Mouse (Mus musculus) regulatory T cell (primary cell): Measurements from ENCODE around the gene Farp1.

Source experiments
- in situ Hi-C: fragments of 300-600 bp; cut with MboI, MseI; formaldehyde crosslinking; loops from one replicate; pipeline ENCODE4 v1.15.1; 2025; ENCODE audit warnings: high pct_unique_total_duplicates

Gene Farp1

DNA sequence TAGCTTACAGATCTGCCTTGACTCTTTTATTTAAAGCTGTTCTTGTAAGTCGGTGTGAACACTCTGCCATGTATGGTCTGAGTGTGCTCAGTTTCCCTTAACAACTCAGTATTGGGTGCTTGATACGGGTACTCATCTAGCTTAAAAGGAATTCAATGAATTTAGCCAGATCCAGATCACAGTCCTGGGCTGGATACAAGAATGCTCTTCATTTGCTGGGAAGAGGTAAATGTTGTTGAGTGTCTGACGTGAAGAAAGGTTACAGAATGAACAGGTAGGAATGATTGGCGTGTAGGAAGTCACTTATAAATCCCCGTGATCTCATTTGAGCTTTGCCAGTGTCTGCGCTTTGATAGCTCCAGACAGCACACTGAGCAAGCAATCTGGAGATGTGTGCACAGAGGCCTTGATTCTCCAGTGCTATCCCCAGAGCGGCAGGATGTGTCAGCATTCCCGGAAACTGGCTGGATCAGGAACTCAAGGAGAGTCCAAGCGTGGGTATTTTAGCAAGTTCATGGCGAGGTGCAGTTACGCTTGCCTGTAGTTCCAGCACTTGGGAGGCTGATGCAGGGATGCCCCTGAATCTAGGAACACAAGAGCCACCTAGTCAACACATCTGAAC, 179.7 kb downstream of the Farp1 start:
- in situ Hi-C loops = no loop called here

DNA sequence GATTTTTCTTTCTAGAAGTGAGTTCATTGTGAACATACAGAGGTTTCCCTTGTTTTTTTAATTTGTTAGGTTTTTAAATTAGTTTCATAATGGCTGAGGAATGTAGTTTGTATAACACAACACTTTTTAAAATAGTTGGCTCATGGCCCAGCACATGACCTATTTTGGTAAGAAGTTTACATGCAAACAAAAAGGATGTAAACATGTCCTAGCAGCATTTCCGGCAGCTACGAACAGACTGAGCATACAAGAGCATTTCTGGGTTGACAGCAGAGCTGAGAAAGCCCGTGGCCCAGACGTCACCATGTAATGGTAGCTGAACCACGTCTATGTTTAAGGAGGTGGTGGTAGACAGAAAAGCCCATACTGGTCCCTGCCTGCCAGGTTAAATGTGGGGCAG, 180.8 kb downstream of the Farp1 start:
- in situ Hi-C loops = no loop called here

DNA sequence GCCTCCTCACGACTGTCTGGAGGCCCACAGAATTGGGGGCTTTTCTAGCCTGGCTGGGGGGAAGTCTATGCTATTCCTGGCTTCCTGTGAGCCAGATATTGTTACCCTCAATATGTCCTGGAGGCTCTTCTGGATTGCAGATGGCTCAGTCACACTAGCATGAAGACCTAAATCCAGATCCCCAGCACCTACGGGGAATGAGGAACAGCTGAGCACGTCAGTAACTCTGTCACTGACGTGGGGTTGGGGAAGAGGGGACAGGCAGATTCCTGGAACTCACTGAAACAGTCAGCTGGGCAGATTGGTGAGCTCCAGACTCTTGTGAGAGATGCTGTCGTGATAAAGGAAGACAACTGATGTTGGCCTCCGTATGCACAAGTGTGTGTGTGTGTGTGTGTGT, 181.7 kb downstream of the Farp1 start:
- in situ Hi-C loops = no loop called here

DNA sequence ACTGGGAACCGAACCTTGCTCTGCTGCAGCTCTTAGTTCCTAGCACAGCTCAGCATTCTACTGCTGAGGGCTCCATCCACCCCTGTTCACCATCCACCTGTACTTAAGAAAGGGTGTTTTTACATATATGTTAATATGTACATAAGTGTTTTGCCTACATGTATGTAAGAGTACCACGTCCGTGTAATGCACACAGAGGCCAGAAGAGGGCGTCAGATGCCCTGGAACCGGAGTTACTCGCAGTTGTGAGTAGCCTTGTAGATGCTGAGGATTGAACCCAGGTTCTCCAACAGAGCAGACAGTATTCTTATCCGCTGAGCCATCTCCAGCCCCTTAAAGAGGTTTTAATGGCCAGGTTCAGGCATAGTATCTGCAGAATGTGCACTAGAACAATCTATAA, 183.6 kb downstream of the Farp1 start:
- in situ Hi-C loops = no loop called here

DNA sequence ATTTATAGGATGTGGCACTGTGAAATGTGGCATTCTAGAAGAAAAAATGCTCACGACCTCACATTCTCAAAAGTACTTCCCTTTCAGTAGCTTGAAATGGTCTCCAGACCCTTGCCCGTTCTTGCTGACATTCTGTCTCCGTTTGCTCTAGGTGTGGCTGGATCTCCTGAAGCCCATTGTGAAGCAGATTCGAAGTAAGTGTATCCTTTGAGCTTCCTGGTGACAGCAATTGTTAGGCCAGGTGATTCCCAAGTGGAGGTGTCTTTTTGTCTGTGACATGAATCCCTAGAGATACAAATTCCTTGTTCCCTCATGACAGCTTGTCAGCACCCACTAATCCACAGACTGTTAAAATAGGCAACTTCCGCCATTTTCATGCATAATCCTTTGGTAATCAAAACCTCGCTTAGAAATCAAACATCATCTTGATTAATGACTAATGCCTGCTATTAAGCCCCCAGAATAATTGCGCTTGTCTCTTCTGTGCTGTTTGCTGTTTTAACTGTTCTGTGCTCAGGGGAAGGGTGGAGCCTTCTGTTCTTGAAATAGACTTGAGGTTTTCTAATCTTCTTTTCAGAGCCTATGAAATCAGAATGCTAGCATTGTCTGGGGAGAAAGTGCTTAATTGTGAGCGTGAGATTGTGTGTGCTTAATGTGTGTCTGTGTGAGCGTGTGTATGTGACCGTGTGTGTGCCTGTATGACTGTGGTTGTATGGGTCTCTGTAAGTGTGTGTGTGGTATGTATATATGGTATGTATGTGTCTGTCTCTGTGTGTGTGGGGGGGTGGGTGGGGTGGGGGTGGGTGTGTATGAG, 184.4 kb downstream of the Farp1 start:
- in situ Hi-C loops = no loop called here

DNA sequence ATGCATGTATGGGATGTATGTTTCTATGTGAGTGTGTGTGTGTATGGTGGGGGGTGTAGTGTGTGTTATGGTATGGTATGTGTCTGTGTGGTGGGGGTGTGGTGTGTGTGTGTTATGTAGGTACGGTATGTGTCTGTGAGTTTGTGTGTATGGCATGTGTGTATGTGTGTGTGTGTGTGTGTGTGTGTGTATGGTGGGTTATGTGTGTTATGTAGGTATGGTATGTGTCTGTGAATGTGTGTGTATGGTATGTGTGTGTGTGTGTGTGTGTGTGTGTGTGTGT, 185.0 kb downstream of the Farp1 start:
- in situ Hi-C loops = no loop called here

DNA sequence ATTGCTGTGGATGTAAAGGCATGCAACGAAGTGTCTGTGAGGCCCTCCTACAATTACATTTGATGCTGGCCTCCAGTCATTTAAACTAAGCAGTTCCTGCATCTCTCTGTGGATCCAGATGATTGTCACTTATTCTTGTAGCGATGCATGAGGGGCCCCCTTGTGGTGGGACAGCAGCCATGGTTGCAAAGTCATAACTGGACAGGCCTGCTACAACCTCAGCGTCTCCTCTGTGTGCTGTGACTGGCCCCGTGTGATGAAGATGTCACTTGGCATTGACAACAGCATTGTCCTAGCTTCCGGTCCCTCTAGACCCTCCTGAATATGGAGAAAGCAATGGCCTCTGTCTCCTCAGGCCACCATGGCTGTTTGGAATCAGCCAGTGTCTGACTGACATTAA, 185.7 kb downstream of the Farp1 start:
- in situ Hi-C loops = no loop called here

DNA sequence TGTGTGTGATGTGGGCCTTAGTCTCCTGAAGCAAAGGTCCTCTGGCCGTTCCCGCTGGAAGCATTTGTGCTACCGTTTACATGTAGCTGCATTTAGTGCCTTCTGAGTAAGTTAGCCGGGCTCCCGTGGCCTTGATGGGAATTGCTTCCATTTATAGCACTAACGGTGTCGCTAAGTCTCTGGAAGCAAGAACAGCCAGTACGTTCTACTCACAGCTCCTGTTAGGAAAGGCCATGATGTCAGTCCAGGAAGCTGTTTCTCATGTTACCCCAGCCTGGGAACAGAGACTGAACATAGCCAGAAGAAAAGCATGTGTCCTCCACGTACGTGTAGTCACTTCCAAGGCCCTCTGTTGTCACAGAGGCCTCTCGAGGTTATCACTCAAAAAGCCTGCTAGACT, 190.8 kb downstream of the Farp1 start:
- in situ Hi-C loops = no loop called here

DNA sequence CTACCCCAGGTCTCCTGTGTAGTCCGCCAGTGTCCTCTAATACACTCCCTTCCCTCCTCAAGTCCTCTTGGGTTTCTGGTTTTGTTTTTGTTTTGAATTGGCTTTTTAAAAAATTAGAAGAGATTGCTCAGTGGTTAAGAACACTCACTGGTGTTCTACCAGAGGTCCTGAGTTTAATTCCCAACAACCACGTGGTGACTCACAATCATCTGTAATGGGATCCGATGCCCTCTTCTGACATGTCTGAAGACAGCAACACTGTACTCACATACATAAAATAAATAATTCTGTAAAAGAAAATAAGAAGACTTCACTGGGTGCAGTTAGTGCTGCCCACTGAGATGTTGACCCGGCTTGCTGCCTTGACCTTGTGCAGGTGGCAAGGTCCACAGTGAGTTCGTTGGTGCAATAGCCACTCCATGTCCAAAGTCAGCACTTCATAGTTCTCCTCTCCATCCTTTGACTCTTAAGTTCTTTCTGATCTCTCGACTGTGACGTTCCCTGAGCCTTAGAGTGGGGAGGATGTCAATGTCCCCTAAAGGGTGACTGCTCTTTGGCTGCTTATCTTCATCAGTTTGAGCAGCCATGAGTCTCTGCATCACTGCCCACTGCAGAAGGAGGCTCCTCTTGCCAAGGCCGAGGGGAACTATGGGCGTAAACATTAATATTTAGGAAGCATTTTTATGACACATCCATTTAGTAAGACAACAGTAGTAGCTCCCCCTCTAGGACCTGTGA, 194.2 kb downstream of the Farp1 start:
- in situ Hi-C loops = no loop called here

DNA sequence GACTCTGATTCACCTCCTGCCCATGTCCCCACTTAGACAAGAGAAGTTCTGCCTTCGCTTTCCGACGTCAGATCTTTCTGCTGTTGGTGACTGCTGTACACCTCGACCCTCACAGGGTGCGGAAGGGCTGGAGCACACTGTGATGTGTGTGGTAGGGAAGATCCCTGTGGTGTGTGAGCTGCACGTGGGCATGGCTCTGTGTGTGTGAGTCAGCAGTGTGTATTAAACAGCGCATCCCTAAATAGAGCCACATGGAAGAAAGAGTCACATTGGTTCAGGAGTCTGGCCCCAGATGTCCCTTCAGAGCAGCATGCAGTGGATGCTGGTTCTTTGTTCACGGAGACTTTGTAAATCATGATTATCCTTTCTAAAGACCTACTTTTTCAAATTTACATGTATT, 196.2 kb downstream of the Farp1 start:
- in situ Hi-C loops = no loop called here

DNA sequence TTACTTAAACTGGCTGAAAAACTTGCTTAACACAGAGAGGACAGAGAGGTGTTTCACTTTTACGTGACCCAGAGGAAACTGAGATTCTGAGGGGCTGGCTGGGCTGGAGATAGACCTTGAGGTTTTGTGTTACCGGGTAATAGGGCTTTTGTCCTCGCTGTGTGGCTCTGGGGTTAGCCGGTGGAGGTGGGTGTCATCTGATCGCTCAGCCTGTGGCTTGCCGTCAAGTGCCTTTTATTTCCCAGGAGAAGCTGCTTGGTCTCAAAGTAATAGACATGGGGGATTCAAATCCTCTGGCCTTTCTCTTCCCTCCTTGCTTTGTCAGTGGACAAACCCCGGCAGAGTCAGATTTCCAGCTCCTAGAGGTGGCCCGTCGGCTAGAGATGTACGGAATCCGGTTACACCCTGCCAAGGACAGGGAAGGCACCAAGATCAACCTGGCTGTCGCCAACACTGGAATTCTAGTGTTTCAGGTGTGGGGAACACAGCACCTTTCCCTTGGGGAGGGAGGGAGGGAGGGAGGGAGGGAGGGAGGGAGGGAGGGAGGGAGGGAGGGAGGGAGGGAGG, 199.8 kb downstream of the Farp1 start:
- in situ Hi-C loops = no loop called here

DNA sequence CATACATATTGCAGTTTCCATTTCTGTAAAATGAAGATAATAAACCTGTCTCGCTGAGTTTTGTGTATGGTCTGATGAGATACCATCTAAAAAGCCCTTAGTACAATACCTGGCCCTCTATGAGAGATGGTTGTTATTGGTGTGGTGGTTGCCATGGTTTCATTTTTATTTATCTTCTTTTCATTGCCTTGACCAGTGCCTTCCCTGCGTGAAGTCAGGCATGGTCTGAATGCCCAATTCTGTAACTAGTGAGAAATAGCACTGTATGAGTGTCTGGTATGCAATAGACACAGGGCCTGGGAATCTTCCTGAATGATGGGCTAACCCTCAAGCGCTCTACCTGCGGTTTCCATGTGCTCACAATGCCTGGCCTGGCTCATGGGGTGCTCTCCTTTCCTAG, 201.7 kb downstream of the Farp1 start:
- in situ Hi-C loops = no loop called here

DNA sequence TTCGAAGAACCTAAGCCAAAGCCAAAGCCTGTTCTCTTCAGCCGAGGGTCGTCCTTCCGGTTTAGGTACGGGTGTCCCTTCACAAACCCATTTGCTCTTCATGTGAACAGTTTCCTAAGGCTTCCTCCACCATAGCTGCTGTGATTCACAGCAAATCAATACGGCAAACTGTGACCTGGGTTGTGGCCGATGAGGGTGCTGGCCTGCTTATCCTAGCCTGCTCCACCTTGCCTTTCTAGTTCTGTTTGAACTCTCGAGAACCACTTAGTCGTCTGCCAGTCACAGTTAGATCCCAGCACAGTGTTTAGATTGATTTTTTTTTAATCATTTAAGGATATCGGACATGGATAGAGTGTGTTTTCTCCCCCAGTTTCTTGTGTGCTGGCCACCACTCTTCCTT, 203.7 kb downstream of the Farp1 start:
- in situ Hi-C loops = no loop called here

DNA sequence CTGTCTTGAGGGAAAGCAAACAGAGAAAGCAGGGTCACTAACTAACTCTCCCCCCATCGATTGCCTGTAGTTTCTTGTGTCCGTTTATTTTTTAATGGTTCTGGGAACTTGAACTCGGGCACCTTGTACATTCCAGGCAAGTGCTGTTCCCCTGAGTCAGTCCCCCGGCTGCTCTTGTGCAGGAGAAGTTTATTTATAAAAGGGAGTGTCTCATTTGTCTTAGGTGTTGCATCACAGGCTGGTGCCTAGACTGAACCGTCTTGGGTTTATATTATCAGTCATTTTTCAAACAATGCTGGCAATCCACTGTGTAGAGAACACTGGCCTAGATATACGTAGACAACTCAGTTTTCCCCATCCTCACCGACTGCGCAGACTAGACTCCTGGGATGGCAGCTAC, 204.4 kb downstream of the Farp1 start:
- in situ Hi-C loops = no loop called here

DNA sequence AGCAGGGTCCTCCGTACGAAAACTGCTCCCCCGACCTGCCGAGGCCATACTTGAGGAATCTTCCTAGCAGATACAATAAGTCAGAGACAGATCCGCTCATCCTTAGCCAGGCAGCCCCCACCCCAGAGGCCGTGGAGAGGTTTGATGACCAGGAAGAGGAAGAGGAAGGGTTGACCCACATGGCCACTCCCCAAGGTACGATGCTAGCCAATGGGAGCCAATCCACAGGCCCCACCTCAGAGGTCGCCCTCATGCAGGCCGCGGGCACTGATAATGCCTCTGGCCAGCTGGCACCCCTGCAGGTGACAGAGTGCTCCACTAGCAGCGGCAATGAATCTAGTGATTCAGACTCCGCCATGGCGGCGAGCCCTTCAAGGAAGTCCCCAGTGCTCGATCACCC, 209.1 kb downstream of the Farp1 start:
- in situ Hi-C loops = no loop called here

DNA sequence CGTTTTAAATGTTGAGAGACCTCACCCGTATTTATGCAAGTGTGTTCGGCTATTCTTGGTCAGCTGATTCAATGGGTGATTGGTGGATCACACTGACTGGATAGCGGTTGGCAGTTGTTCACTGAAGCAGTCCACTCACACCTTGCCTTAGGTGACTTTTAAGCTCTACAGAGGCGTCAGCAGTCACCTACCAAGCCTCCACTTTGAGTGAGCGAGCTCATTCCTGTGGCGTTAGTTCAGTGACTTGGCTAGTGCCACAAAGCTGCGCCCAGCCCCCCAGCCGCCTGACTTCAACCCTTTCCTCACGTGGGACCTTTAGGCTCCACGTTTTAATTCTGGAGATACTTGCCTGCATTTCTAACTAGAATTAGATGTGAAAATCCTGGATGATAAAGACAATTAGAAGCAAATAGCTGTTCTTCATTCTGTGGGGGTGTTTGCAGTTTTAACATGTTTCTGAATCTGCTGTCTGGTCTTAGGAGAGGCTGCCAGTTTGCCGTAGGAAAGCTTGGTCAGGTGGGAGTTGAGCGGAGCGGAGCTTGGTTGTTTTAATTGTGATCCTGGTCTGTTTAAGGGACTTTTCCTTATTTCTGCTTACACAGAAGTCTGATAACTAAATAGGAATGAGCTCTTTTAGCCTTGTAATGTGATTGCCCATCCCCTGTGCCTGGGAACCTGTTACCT, 211.2 kb downstream of the Farp1 start:
- in situ Hi-C loops = no loop called here

DNA sequence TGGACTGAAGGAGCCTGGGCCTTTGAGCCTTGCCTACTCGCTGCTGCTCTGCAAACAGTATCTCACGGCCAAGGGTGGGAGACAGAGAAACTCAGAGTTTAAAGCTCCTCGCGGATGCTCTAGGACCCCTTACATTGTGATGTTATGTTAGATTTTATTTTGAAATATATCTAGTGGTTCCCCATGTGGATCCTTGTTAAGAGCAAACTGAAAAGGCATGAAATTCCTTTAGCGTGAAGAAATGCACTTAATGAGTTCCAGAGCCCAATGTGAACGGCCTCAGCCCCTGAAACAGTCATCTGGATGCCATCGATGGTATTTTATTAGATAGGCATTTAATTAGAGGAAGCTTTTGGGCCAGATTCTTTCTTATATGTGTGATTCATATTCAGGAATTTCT, 212.3 kb downstream of the Farp1 start:
- in situ Hi-C loops = no loop called here

DNA sequence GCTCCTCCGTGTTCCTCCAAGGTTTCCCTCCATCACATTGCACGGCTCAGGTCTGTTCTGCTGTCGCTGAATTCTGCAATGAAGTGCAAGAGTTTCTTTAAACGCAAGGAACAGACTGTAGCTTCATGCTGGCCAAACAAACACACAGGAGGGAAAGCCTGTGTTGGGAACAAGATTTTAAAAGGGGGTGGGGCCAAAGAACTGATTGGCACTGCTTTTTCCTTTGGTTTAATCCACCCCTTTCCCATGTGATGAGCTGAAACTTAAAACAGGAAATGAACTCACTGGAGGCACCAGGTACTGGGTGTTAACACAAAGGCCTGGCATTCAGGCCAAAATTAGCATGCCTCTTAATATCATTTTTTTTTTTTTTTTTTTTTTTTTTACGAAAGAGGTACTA, 213.3 kb downstream of the Farp1 start:
- in situ Hi-C loops = no loop called here

DNA sequence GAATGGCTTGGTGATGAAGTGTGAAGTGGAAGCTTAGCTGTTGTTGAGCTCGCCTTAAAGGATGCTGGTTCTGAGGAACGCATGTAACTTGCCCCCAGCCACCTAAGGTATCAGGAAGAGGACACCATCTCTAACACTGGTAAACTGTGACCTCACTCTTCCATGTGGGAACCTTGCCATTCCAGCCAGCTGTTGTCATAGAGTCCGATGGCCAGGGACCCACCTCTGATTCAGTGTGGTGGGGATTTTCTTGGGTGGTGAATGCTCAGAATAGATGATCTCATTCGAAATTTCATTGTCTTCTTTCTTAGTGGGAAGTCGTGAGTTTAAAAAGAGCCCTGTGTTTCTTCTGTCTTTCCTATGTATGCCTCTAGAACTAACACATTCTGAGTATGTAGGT, 216.1 kb downstream of the Farp1 start:
- in situ Hi-C loops = no loop called here

DNA sequence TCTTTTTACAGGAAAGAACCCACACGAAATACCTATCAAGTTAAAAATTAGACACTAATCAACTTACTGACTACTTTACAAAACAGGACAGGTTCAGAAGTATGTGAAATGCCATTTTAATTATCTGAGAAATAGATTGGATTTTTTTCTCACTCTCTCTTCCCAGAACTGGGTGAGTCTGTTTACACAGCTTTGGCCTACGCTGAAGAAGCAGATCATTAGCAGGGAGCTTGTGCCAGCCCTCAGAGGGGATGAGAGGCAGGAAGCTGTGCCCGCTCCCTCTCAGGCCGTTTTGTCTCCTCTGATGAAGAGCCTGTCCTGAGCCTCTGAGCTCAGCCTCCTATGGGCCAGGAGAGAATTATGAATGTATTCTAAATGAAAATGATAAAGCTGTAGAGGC, 216.7 kb downstream of the Farp1 start:
- in situ Hi-C loops = no loop called here

DNA sequence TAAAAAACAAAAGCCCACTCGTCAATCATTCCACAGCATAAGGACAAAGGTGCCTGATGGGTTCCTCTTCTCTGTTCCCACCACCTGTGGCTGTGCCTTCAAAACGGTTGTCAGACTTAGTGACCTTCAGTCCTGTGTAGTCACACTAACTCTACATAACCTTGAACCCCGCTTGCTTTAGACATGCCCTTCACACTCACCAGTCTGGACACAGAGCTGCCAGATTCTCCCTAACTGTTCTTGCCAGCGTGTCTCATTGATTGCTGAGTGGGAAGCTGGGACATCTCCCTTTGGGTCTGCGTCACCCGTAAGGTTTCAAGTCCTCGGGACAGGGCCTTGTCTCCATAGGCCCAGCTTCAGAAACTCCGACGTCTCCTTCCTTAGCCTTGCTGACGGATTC, 217.5 kb downstream of the Farp1 start:
- in situ Hi-C loops = no loop called here

DNA sequence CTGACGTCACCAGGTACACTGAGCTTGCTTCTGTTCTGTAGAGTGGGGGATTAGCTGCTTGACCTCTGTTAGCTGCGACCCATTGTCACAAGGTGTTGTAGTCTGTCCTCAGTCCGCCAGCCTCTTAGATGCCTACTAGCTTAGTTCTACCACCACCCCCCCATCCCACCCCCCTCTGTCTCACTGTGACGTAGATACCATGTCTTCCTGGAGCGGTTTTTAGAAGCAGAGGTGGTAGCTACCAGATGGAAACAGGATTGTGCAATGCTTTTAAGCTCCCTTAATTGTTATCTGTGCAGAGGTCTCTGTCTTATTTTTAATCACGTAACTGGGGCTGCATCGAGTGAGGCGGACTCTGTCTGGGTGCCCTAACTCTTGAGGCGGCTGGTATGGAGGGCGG, 219.9 kb downstream of the Farp1 start:
- in situ Hi-C loops = no loop called here
